Mouse (Mus musculus): ENCODE results near the gene Tnfrsf9. TPM values are rescaled to one million over a fixed set of nuclear protein-coding genes. Genes with fewer than 3 reads are reported as not detected.

The Tnfrsf9 gene
- total and polyA plus RNA-seq, 2 experiments = 0.05 to 0.09 TPM

DNA sequence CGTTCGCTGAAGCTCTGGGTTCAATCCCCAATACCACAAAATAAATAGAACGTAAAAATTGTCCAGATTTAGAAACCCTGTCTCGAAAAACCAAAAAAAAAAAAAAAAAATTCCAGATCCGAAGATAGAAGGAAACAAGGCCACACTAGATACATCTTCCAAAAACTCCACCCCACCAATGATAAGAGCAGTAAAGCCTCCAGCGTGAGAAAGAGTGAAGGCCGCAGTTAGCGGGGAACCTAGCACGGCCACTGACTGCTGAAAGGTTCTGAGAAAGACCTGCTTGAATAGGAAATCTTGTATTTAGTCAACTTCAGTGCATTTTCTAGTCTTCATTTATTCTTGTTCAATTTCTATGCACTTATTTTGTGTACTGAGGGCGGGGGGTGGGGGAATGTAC, 39.0 kb upstream of the Tnfrsf9 start:
- DNase-seq (ENCODE audit: extremely low read depth, low read depth, low spot score) = no peak
- Histone ChIP-seq H3K9ac (ENCODE audit: low read depth, low read length) (no peak overlapping the region), H3K4me3 (ENCODE audit: insufficient read depth, low read depth, low read length) (no peak overlapping the region), H3K79me2 (ENCODE audit: control insufficient read depth, insufficient read depth, low read length) (no peaks in the 10 kb centered on the region), H3K27ac (replicated peaks; ENCODE audit: insufficient read depth, low read depth, low read length) (no peak overlapping the region), H3K36me3 (ENCODE audit: control insufficient read depth, insufficient read depth, low read length) (no peaks in the 10 kb centered on the region), H3K4me1 (ENCODE audit: control insufficient read depth, insufficient read depth, low read length) (no peaks in the 10 kb centered on the region), H3K27me3 (ENCODE audit: control insufficient read depth, insufficient read depth, low read length) (0 out of 2 replicates have a peak, but pooled peaks cover 2% of the 10 kb centered on the region)
- TF ChIP-seq POLR2A (IDR thresholded peaks at IDR 0.05; ENCODE audit: extremely low read depth, insufficient read depth, low read length) (no peak), CTCF (IDR thresholded peaks at IDR 0.05; ENCODE audit: low read depth, low read length) (no peak)
- WGBS = 42% methylated on average over 10 of the region's 10 CpGs

DNA sequence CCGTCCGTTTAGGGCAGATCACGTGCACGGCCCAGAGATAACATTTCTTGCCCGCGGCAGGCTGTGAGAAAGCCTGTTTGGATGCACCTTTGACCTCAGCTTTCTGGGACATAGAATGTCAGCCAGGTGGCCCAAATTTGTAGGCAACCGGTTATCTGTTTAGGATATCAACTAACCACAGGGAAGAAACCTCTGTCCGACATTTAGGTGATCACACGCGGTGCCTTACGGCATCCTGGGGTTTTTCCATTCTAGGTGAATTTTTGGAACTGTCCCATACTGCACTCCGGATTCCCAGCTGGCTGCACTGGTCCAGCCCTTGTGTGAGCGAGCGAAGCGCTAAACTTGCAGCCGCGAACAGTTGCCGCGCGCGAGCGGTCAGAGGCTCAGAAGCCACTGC, 34.7 kb upstream of the Tnfrsf9 start:
- WGBS = 96% methylated on average over 22 of the region's 22 CpGs
- TF ChIP-seq CTCF (IDR thresholded peaks at IDR 0.05; ENCODE audit: low read depth, low read length) (no peak), POLR2A (IDR thresholded peaks at IDR 0.05; ENCODE audit: extremely low read depth, insufficient read depth, low read length) (no peak)
- Histone ChIP-seq H3K4me1 (ENCODE audit: control insufficient read depth, insufficient read depth, low read length) (no peaks in the 10 kb centered on the region), H3K27ac (replicated peaks; ENCODE audit: insufficient read depth, low read depth, low read length) (no peak overlapping the region), H3K27me3 (ENCODE audit: control insufficient read depth, insufficient read depth, low read length) (0 out of 2 replicates have a peak, but pooled peaks cover 2% of the 10 kb centered on the region), H3K36me3 (ENCODE audit: control insufficient read depth, insufficient read depth, low read length) (no peaks in the 10 kb centered on the region), H3K79me2 (ENCODE audit: control insufficient read depth, insufficient read depth, low read length) (no peaks in the 10 kb centered on the region), H3K4me3 (ENCODE audit: insufficient read depth, low read depth, low read length) (no peak overlapping the region), H3K9ac (ENCODE audit: low read depth, low read length) (no peak overlapping the region)
- DNase-seq (ENCODE audit: extremely low read depth, low read depth, low spot score) = no peak

DNA sequence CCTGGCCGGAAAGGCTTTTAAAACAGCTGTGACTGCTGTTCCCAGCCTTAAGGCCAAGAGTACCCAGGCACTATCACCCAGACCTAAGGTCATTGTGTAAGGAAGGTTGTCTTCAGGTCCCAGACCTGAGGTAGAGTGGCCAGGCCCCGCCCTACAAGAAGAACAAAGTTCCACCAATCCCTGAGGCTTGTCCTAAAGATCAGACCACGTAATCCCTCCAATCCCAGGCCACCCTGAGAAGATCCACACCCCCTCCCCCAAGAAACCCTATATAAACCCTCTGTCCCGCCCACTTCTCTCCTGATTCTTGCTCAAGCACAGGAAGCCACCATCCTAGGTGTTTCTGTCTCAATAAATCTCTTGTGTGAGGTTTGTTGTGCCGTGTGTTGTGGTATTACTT, 34.0 kb upstream of the Tnfrsf9 start:
- Histone ChIP-seq H3K4me1 (ENCODE audit: control insufficient read depth, insufficient read depth, low read length) (no peaks in the 10 kb centered on the region), H3K27ac (replicated peaks; ENCODE audit: insufficient read depth, low read depth, low read length) (no peak overlapping the region), H3K79me2 (ENCODE audit: control insufficient read depth, insufficient read depth, low read length) (no peaks in the 10 kb centered on the region), H3K4me3 (ENCODE audit: insufficient read depth, low read depth, low read length) (no peak overlapping the region), H3K9ac (ENCODE audit: low read depth, low read length) (no peak overlapping the region), H3K27me3 (ENCODE audit: control insufficient read depth, insufficient read depth, low read length) (0 out of 2 replicates have a peak, but pooled peaks cover 2% of the 10 kb centered on the region), H3K36me3 (ENCODE audit: control insufficient read depth, insufficient read depth, low read length) (no peaks in the 10 kb centered on the region)
- DNase-seq (ENCODE audit: extremely low read depth, low read depth, low spot score) = no peak
- WGBS = 97% methylated on average over 5 of the region's 5 CpGs
- TF ChIP-seq POLR2A (IDR thresholded peaks at IDR 0.05; ENCODE audit: extremely low read depth, insufficient read depth, low read length) (no peak), CTCF (IDR thresholded peaks at IDR 0.05; ENCODE audit: low read depth, low read length) (no peak)

DNA sequence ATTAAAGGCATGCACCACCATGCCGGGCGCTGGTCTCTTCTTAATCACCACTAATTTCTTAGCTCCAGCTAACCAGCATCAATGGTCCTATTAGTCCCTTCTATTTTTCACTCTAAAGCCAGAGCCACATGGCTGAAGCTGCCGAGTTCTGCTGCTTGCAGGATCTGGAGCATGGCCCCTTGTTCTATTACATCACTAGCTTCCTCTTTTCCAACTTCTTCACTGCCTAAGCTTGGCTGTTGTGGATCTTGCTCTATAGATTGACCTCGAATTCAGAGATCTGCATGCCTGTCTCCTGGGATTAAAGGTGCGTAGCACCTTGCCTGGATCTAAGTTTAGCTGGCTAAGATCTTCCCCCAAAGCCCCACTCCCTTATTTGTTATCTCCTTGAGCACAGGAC, 31.7 kb upstream of the Tnfrsf9 start:
- DNase-seq (ENCODE audit: extremely low read depth, low read depth, low spot score) = no peak
- H3K4me3 ChIP-seq (ENCODE audit: insufficient read depth, low read depth, low read length) = no peak overlapping the region
- no peaks in the 10 kb centered on the region for H3K79me2 ChIP-seq (ENCODE audit: control insufficient read depth, insufficient read depth, low read length)
- H3K27ac ChIP-seq (replicated peaks; ENCODE audit: insufficient read depth, low read depth, low read length) = no peak overlapping the region
- H3K27me3 ChIP-seq (ENCODE audit: control insufficient read depth, insufficient read depth, low read length) = 0 out of 2 replicates have a peak, but pooled peaks cover 2% of the 10 kb centered on the region
- 87% methylated on average over 5 of the region's 5 CpGs for WGBS
- no peak overlapping the region for H3K9ac ChIP-seq (ENCODE audit: low read depth, low read length)
- no peaks in the 10 kb centered on the region for H3K4me1 ChIP-seq (ENCODE audit: control insufficient read depth, insufficient read depth, low read length)
- H3K36me3 ChIP-seq (ENCODE audit: control insufficient read depth, insufficient read depth, low read length) = no peaks in the 10 kb centered on the region
- TF ChIP-seq CTCF (IDR thresholded peaks at IDR 0.05; ENCODE audit: low read depth, low read length) (no peak), POLR2A (IDR thresholded peaks at IDR 0.05; ENCODE audit: extremely low read depth, insufficient read depth, low read length) (no peak)

DNA sequence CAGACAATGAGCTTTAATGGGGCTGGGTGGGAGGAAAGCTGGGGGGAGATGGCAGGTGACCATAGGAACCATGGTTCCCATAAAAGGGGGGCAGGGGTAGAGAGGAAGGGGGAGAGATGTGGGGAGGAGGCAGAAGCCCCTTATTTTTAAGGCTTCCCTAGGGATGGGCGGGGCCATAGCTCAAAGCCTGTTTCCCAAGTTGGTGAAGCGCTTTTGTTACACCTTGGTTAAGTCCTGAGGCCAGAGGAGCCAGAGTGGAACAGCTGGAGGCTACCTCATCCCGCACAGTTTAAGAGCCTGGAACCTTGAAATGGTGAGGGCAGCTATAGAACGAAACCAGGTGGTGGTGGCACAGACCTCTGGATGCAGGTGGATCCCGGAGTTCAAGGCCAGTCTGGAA, 26.5 kb upstream of the Tnfrsf9 start:
- Histone ChIP-seq H3K36me3 (ENCODE audit: control insufficient read depth, insufficient read depth, low read length) (no peaks in the 10 kb centered on the region), H3K27ac (replicated peaks; ENCODE audit: insufficient read depth, low read depth, low read length) (no peak overlapping the region), H3K9ac (ENCODE audit: low read depth, low read length) (no peak overlapping the region), H3K27me3 (ENCODE audit: control insufficient read depth, insufficient read depth, low read length) (no peaks in the 10 kb centered on the region), H3K4me1 (ENCODE audit: control insufficient read depth, insufficient read depth, low read length) (peaks cover 2% of the 10 kb centered on the region; the same call in 1 of the 2 replicates), H3K79me2 (ENCODE audit: control insufficient read depth, insufficient read depth, low read length) (no peaks in the 10 kb centered on the region), H3K4me3 (ENCODE audit: insufficient read depth, low read depth, low read length) (no peak overlapping the region)
- 88% methylated on average over 5 of the region's 5 CpGs for WGBS
- no peak for DNase-seq (ENCODE audit: extremely low read depth, low read depth, low spot score)
- TF ChIP-seq POLR2A (IDR thresholded peaks at IDR 0.05; ENCODE audit: extremely low read depth, insufficient read depth, low read length) = no peak
- TF ChIP-seq CTCF (IDR thresholded peaks at IDR 0.05; ENCODE audit: low read depth, low read length) = no peak

DNA sequence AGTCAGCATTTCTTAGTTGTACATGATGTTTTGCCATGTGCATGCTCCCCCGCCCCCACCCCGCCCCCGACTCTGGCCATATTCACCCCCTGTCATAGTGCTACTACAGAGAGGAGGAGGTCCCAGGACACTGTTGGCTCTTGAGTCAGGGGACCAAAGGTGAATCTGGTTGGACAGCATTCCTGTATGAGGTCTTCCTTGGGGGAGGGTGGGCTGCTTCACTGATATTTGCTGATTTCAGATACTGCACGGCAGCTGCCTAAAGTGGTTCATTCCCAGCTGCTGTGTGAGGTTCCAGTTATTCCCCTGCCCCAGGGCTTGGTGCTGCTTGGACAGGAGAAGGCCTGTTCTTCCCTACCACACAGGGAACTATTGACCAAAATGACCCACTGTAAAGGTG, 25.9 kb upstream of the Tnfrsf9 start:
- Histone ChIP-seq H3K9ac (ENCODE audit: low read depth, low read length) (no peak overlapping the region), H3K79me2 (ENCODE audit: control insufficient read depth, insufficient read depth, low read length) (no peaks in the 10 kb centered on the region), H3K4me1 (ENCODE audit: control insufficient read depth, insufficient read depth, low read length) (peaks cover 2% of the 10 kb centered on the region; the same call in 1 of the 2 replicates), H3K27ac (replicated peaks; ENCODE audit: insufficient read depth, low read depth, low read length) (no peak overlapping the region), H3K27me3 (ENCODE audit: control insufficient read depth, insufficient read depth, low read length) (no peaks in the 10 kb centered on the region), H3K36me3 (ENCODE audit: control insufficient read depth, insufficient read depth, low read length) (no peaks in the 10 kb centered on the region), H3K4me3 (ENCODE audit: insufficient read depth, low read depth, low read length) (no peak overlapping the region)
- TF ChIP-seq CTCF (IDR thresholded peaks at IDR 0.05; ENCODE audit: low read depth, low read length) = no peak
- TF ChIP-seq POLR2A (IDR thresholded peaks at IDR 0.05; ENCODE audit: extremely low read depth, insufficient read depth, low read length) = no peak
- 58% methylated on average over 4 of the region's 4 CpGs for WGBS
- DNase-seq (ENCODE audit: extremely low read depth, low read depth, low spot score) = no peak

Measured in liver, adult 2 months (tissue).